Mouse (Mus musculus): ENCODE data around the gene Chdh. TPM values are rescaled to one million over a fixed set of nuclear protein-coding genes. Genes with fewer than 3 reads are reported as not detected.

Gene Chdh
- polyA plus RNA-seq, 1 experiment from 2014 or later, result 1.6 TPM

- 82% methylated on average over 5 of the region's 5 CpGs for WGBS
- Histone ChIP-seq H3K27me3 (no peaks in the 10 kb centered on the region), H3K36me3 (no peaks in the 10 kb centered on the region), H3K27ac (replicated peaks) (no peak overlapping the region), H3K9ac (no peak overlapping the region), H3K4me1 (no peaks in the 10 kb centered on the region), H3K4me3 (replicated peaks) (no peak overlapping the region), H3K4me2 (replicated peaks) (no peak overlapping the region), H3K9me3 (replicated peaks) (no peaks in the 10 kb centered on the region)
- ATAC-seq (ENCODE audit: insufficient number of reproducible peaks, low FRiP score, low TSS enrichment, low read depth), result no peak
Measured at GRCm38 (mm10) chr14:30016666-30017065, 7.8 kb downstream of the Chdh start.

DNA sequence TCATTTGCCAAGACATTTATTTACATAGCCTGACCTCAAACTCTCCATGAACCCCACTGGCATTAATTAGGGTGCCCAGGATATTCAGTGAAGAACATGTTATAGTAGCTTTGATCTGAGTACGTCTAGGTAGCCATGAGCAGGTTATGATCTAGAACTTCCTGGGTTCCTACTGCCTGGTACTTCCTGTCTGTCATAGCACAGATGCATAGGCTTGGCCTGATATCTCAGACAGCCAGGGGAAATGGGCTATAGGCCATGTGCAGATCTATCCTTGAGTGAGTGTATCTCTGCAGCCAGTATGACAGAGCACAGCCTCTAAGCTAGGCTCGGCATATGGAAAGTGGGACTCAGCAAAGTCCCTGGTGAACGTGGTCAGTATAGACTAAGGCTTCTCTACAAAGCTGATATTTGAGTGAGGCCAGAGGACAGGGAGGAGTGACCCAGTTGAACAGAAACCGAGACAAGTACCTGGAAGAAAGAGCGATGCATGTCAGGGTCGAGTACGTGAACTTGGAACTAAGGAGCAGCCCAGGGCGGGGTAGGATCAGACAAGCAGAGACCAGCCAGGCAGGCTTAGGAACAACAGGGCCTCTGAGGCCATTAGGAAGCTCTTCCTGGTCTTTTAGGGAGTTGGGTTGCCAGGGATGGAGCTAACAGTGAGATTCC, 9.1 kb downstream of the Chdh start:
- no peak overlapping the region for H3K4me3 ChIP-seq (replicated peaks)
- no peaks in the 10 kb centered on the region for H3K9me3 ChIP-seq (replicated peaks)
- WGBS, result 79% methylated on average over 8 of the region's 8 CpGs
- no peak for ATAC-seq (ENCODE audit: insufficient number of reproducible peaks, low FRiP score, low TSS enrichment, low read depth)
- H3K27me3 ChIP-seq, result no peaks in the 10 kb centered on the region
- no peak overlapping the region for H3K9ac ChIP-seq
- no peak overlapping the region for H3K27ac ChIP-seq (replicated peaks)
- no peaks in the 10 kb centered on the region for H3K4me1 ChIP-seq
- no peaks in the 10 kb centered on the region for H3K36me3 ChIP-seq
- no peak overlapping the region for H3K4me2 ChIP-seq (replicated peaks)

DNA sequence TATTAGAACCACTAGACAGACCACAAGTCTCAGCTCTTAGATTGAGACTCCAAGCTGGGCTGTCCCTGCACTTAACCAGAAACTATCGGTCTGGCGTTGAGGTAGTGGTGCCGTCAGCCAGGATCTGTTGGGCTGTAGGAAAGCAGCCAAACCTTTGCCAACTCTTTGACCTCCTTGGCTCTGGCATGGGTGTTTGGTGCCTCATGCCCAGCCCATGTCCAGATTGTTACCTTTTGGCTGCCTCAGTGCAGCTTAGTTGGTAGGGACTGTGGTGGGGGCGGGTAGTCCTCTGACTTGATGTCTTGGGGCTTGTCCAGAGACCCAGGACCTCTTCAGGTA, 9.6 kb downstream of the Chdh start:
- ATAC-seq (ENCODE audit: insufficient number of reproducible peaks, low FRiP score, low TSS enrichment, low read depth), result no peak
- Histone ChIP-seq H3K27ac (replicated peaks) (no peak overlapping the region), H3K4me1 (no peaks in the 10 kb centered on the region), H3K4me3 (replicated peaks) (no peak overlapping the region), H3K9me3 (replicated peaks) (no peaks in the 10 kb centered on the region), H3K4me2 (replicated peaks) (no peak overlapping the region), H3K36me3 (no peaks in the 10 kb centered on the region), H3K27me3 (no peaks in the 10 kb centered on the region), H3K9ac (no peak overlapping the region)
- 88% methylated on average over 4 of the region's 4 CpGs for WGBS

GRCm38 (mm10) chr14:30018846-30019245, 10.0 kb downstream of the Chdh start:
- H3K9ac ChIP-seq, result no peak overlapping the region

GRCm38 (mm10) chr14:30019375-30019774, 10.6 kb downstream of the Chdh start:
- no peak overlapping the region for H3K27ac ChIP-seq (replicated peaks)
- no peak overlapping the region for H3K4me2 ChIP-seq (replicated peaks)
- 86% methylated on average over 8 of the region's 8 CpGs for WGBS
- no peak for ATAC-seq (ENCODE audit: insufficient number of reproducible peaks, low FRiP score, low TSS enrichment, low read depth)
- H3K4me1 ChIP-seq, result no peaks in the 10 kb centered on the region
- H3K9ac ChIP-seq, result no peak overlapping the region
- H3K36me3 ChIP-seq, result no peaks in the 10 kb centered on the region
- H3K4me3 ChIP-seq (replicated peaks), result no peak overlapping the region
- no peaks in the 10 kb centered on the region for H3K27me3 ChIP-seq
- H3K9me3 ChIP-seq (replicated peaks), result no peaks in the 10 kb centered on the region

More at GRCm38 (mm10) chr14:30018846-30019245, 10.0 kb downstream of the Chdh start:
- no peak overlapping the region for H3K4me2 ChIP-seq (replicated peaks)
- no peak overlapping the region for H3K27ac ChIP-seq (replicated peaks)
- WGBS, result 93% methylated on average over 6 of the region's 6 CpGs
- no peak for ATAC-seq (ENCODE audit: insufficient number of reproducible peaks, low FRiP score, low TSS enrichment, low read depth)
- H3K9me3 ChIP-seq (replicated peaks), result no peaks in the 10 kb centered on the region
- no peaks in the 10 kb centered on the region for H3K36me3 ChIP-seq
- no peaks in the 10 kb centered on the region for H3K4me1 ChIP-seq
- H3K4me3 ChIP-seq (replicated peaks), result no peak overlapping the region
- H3K27me3 ChIP-seq, result no peaks in the 10 kb centered on the region

DNA sequence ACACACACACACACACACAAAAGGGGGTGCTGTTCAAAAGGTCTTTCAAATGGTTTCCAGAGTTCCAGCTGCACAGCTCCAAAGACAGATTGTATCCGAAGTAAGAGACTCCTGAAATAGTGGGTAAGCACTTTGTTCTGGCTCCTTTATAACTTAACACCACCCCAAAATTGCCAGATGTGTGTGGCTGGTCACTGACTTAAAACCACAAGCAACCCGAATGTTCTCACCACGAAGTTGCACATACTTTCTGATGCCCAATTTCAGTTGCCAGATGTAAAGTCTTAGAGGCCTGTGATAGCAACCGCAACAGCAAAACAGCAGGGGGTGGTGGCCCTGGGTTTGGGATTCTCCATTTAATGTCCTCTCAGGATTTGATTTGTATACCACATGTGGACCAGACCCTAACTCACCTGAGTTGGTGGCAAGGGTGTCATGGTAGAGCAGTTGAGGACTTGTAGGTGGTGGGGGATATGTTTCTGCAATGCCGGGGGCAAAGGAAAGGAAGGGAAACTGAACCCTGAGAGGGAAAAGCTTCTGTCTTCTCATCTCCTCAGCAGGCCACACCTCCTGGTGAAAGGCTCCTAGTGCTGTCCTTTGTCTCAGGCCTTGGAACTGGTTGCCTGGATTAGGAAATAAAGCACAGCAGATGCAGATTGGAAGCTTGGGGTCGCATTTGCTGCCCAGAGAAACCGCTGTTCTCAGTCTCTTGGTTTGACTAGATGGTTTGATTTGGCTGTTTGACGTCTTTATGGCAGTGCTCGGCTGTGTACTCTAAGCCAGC, 11.2 kb downstream of the Chdh start:
- no peak for ATAC-seq (ENCODE audit: insufficient number of reproducible peaks, low FRiP score, low TSS enrichment, low read depth)
- Histone ChIP-seq H3K4me1 (no peaks in the 10 kb centered on the region), H3K4me3 (replicated peaks) (no peak overlapping the region), H3K36me3 (no peaks in the 10 kb centered on the region), H3K4me2 (replicated peaks) (no peak overlapping the region), H3K27ac (replicated peaks) (no peak overlapping the region), H3K9me3 (replicated peaks) (no peaks in the 10 kb centered on the region), H3K27me3 (no peaks in the 10 kb centered on the region), H3K9ac (no peak overlapping the region)
- 45% methylated on average over 9 of the region's 9 CpGs for WGBS

GRCm38 (mm10) chr14:30022471-30022870, 13.6 kb downstream of the Chdh start:
- no peak overlapping the region for H3K4me2 ChIP-seq (replicated peaks)
- no peaks in the 10 kb centered on the region for H3K4me1 ChIP-seq
- no peaks in the 10 kb centered on the region for H3K27me3 ChIP-seq
- ATAC-seq (ENCODE audit: insufficient number of reproducible peaks, low FRiP score, low TSS enrichment, low read depth), result no peak
- H3K4me3 ChIP-seq (replicated peaks), result no peak overlapping the region
- 86% methylated on average over 6 of the region's 6 CpGs for WGBS
- no peaks in the 10 kb centered on the region for H3K36me3 ChIP-seq
- H3K27ac ChIP-seq (replicated peaks), result no peak overlapping the region
- H3K9me3 ChIP-seq (replicated peaks), result no peaks in the 10 kb centered on the region
- H3K9ac ChIP-seq, result no peak overlapping the region

DNA sequence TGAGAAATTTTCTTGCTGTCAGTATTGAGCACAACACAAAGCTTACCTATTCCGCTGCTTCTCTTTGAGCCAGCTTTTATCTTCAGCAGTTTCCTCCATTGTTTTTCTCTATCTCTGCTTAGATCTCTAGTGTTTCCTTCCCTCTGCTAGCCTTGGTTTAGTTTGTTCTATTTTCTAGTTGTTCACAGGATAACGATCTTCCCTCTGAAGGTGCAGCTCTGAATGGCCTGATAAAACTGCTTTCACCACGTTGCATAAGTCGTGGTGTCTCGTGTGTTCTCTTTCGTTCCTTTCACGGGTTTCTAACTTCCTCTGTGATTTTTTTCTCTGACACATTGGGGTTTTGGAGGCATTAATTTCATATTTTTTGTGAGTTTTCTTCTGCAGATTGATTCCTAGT, 15.6 kb downstream of the Chdh start:
- Histone ChIP-seq H3K9ac (no peak overlapping the region), H3K4me2 (replicated peaks) (no peak overlapping the region), H3K4me3 (replicated peaks) (no peak overlapping the region), H3K4me1 (no peaks in the 10 kb centered on the region), H3K27ac (replicated peaks) (no peak overlapping the region), H3K27me3 (no peaks in the 10 kb centered on the region), H3K36me3 (no peaks in the 10 kb centered on the region), H3K9me3 (replicated peaks) (no peaks in the 10 kb centered on the region)
- 57% methylated on average over 7 of the region's 7 CpGs for WGBS
- ATAC-seq (ENCODE audit: insufficient number of reproducible peaks, low FRiP score, low TSS enrichment, low read depth), result no peak

DNA sequence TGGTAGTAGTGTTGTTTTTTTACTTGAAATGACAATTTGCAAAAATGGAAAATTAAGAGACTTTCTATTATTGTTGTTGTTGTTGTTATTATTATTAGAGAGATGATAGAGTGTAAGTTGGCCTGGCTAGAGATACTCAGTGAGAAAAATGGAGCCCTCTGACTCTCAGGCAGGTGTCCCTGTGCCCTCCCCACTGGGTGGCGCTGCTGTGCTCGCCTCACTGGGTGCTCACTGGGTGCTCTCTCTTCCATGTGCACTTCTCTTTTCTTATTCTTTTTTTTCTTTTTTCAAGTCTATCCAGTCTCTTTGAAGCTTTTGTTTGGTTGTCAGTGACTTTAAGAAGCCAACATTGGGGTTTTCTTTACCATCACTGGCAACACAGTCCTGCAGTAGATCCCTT, 18.6 kb downstream of the Chdh start:
- no peak overlapping the region for H3K4me2 ChIP-seq (replicated peaks)
- no peaks in the 10 kb centered on the region for H3K36me3 ChIP-seq
- ATAC-seq (ENCODE audit: insufficient number of reproducible peaks, low FRiP score, low TSS enrichment, low read depth), result no peak
- no peaks in the 10 kb centered on the region for H3K9me3 ChIP-seq (replicated peaks)
- H3K9ac ChIP-seq, result no peak overlapping the region
- no peak overlapping the region for H3K27ac ChIP-seq (replicated peaks)
- H3K27me3 ChIP-seq, result no peaks in the 10 kb centered on the region
- H3K4me1 ChIP-seq, result no peaks in the 10 kb centered on the region
- no peak overlapping the region for H3K4me3 ChIP-seq (replicated peaks)
- 40% methylated on average over 2 of the region's 2 CpGs for WGBS

DNA sequence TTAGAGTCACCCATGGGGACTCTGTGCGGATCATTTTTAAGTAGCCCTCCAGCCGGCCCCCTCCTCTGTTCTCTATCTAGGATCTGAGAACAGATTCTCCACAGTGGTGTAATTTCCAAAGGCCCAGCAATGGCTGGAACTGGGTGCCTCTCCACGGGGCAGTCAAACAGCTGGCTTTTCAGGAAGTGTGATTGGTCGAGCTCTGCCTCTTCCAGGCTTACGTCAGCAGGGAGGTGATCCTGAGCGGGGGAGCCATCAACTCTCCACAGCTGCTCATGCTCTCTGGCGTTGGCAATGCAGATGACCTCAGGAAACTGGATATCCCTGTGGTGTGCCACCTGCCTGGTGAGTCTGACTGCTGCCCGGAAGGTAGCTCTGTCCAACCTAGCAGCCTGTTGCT, 24.6 kb downstream of the Chdh start:
- WGBS, result 52% methylated on average over 8 of the region's 8 CpGs
- no peak for ATAC-seq (ENCODE audit: insufficient number of reproducible peaks, low FRiP score, low TSS enrichment, low read depth)
- no peak overlapping the region for H3K4me3 ChIP-seq (replicated peaks)
- H3K27me3 ChIP-seq, result no peaks in the 10 kb centered on the region
- H3K9me3 ChIP-seq (replicated peaks), result no peaks in the 10 kb centered on the region
- no peaks in the 10 kb centered on the region for H3K4me1 ChIP-seq
- no peak overlapping the region for H3K9ac ChIP-seq
- no peaks in the 10 kb centered on the region for H3K36me3 ChIP-seq
- no peak overlapping the region for H3K27ac ChIP-seq (replicated peaks)
- no peak overlapping the region for H3K4me2 ChIP-seq (replicated peaks)

DNA sequence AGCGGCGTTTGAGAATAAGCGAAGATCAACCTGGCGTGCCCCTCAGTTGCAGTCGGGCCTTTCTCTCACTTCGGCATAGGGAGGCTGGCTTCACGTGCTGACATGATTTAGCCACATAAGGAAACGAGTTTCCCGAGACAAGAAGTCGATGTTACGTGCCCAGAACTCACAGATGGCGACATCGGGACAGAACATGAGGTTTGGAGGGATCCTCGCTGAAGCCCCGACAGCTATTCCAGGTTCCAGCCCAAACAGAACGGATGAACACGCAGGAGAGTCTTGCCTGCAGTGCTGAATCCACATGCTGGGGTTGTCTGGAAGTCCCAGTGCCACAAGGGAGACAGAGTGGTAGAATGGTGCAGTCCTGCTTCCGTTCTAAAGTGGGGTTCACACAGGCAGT, 29.6 kb downstream of the Chdh start:
- Histone ChIP-seq H3K9me3 (replicated peaks) (no peaks in the 10 kb centered on the region), H3K4me2 (replicated peaks) (no peak overlapping the region), H3K36me3 (0 out of 2 replicates have a peak, but pooled peaks cover 3% of the 10 kb centered on the region), H3K4me1 (no peaks in the 10 kb centered on the region), H3K27me3 (no peaks in the 10 kb centered on the region), H3K9ac (no peak overlapping the region), H3K27ac (replicated peaks) (no peak overlapping the region), H3K4me3 (replicated peaks) (no peak overlapping the region)
- WGBS, result 86% methylated on average over 18 of the region's 18 CpGs
- no peak for ATAC-seq (ENCODE audit: insufficient number of reproducible peaks, low FRiP score, low TSS enrichment, low read depth)

GRCm38 (mm10) chr14:30039413-30039812, 30.6 kb downstream of the Chdh start:
- H3K4me1 ChIP-seq, result no peaks in the 10 kb centered on the region
- ATAC-seq (ENCODE audit: insufficient number of reproducible peaks, low FRiP score, low TSS enrichment, low read depth), result no peak
- H3K27ac ChIP-seq (replicated peaks), result no peak overlapping the region
- H3K9me3 ChIP-seq (replicated peaks), result no peaks in the 10 kb centered on the region
- 74% methylated on average over 4 of the region's 4 CpGs for WGBS
- 0 out of 2 replicates have a peak, but pooled peaks cover 3% of the 10 kb centered on the region for H3K36me3 ChIP-seq
- no peak overlapping the region for H3K9ac ChIP-seq
- H3K4me3 ChIP-seq (replicated peaks), result no peak overlapping the region
- no peak overlapping the region for H3K4me2 ChIP-seq (replicated peaks)
- no peaks in the 10 kb centered on the region for H3K27me3 ChIP-seq
